ENCODE assay signal across 1 mouse cellular context in genomic region chr19:5433951-5434350, GRCm38 (mm10).
TF ChIP-seq lines count a peak whose summit lies in the region.

No protein-coding gene starts in this region.

TF ChIP-seq in MEL, 35 proteins besides CTCF, POLR2A, EP300 and RAD21:
- TF ChIP-seq GABPA (IDR thresholded peaks at IDR 0.05; ENCODE audit: low read depth, low read length) (no peak), MAFK (IDR thresholded peaks at IDR 0.05; ENCODE audit: borderline replicate concordance, low read depth, low read length) (no peak), ETS1 (IDR thresholded peaks at IDR 0.05; ENCODE audit: low read depth, low read length) (no peak), MAZ (IDR thresholded peaks at IDR 0.05; ENCODE audit: low read depth, low read length) (no peak), ZNF384 (IDR thresholded peaks at IDR 0.05; ENCODE audit: low read depth, low read length) (no peak), TAL1 (IDR thresholded peaks at IDR 0.05; ENCODE audit: low read length) (no peak), SMC3 (IDR thresholded peaks at IDR 0.05; ENCODE audit: low read depth, low read length) (no peak), E2F4 (IDR thresholded peaks at IDR 0.05; ENCODE audit: borderline replicate concordance, low read depth, low read length) (no peak), HCFC1 (IDR thresholded peaks at IDR 0.05; ENCODE audit: low read depth, low read length) (no peak), CHD1 (IDR thresholded peaks at IDR 0.05; ENCODE audit: low read depth, low read length) (no peak), ZC3H11A (IDR thresholded peaks at IDR 0.05; ENCODE audit: low read depth, low read length) (no peak)
